Mouse (Mus musculus) cortical plate, adult 2 months (tissue): ENCODE results near the gene Cttnbp2nl. TPM values are rescaled to one million over a fixed set of nuclear protein-coding genes. Genes with fewer than 3 reads are reported as not detected.

Experiments
- H3K27ac ChIP-seq: fragments of 200-500 bp; 2 replicates; pipeline ENCODE4 v1.5.1; 2012; ENCODE audit warnings: low read length, control low read depth, inconsistent platforms; ENCODE audit not compliant: insufficient read depth
- H3K4me1 ChIP-seq: fragments of 200-500 bp; 2 replicates; pipeline ENCODE4 v1.6.1; 2011; ENCODE audit warnings: low read length; ENCODE audit not compliant: control insufficient read depth, insufficient read depth
- H3K4me3 ChIP-seq: fragments of 200-500 bp; 2 replicates; pipeline ENCODE4 v1.5.1; 2011; ENCODE audit warnings: mild to moderate bottlenecking, low read length, control low read depth; ENCODE audit not compliant: insufficient read depth
- CTCF ChIP-seq: fragments of 200-500 bp; IDR thresholded peaks from 2 replicates; pipeline ENCODE4 v1.5.1; 2011; ENCODE audit warnings: mild to moderate bottlenecking, control low read depth, low read length; ENCODE audit not compliant: insufficient read depth; ENCODE audit errors: extremely low read depth
- POLR2A ChIP-seq: fragments of 200-500 bp; IDR thresholded peaks from 2 replicates; pipeline ENCODE4 v1.6.1; 2011; ENCODE audit warnings: mild to moderate bottlenecking, low read length, control low read depth; ENCODE audit not compliant: insufficient read depth; ENCODE audit errors: extremely low read depth
- polyA plus RNA-seq: library from polyadenylated mRNA; depleted of rRNA; stranded (reverse); fragments of >200 nt; gene quantifications from 2 replicates; pipeline ENCODE4 v1.2.3, GENCODE M21; 2012

Cttnbp2nl gene
- polyA plus RNA-seq, 1 experiment: 6.8 TPM

GRCm38 (mm10) chr3:105005011-105005410 is 47.9 kb downstream of the Cttnbp2nl start:
- H3K27ac ChIP-seq: no peak overlapping the region
- no peak for TF ChIP-seq POLR2A
- TF ChIP-seq CTCF: no peak
- H3K4me1 ChIP-seq: peaks cover 3% of the 10 kb centered on the region; the same call in 1 of the 2 replicates
- no peak overlapping the region for H3K4me3 ChIP-seq

GRCm38 (mm10) chr3:105003960-105004463 is 48.9 kb downstream of the Cttnbp2nl start:
- 0 out of 2 replicates have a peak overlapping the region, but pooled peaks have one; percentile 21 for H3K27ac ChIP-seq
- TF ChIP-seq POLR2A: no peak
- TF ChIP-seq CTCF: no peak
- peaks cover 3% of the 10 kb centered on the region; the same call in 1 of the 2 replicates for H3K4me1 ChIP-seq
- no peak overlapping the region for H3K4me3 ChIP-seq

DNA sequence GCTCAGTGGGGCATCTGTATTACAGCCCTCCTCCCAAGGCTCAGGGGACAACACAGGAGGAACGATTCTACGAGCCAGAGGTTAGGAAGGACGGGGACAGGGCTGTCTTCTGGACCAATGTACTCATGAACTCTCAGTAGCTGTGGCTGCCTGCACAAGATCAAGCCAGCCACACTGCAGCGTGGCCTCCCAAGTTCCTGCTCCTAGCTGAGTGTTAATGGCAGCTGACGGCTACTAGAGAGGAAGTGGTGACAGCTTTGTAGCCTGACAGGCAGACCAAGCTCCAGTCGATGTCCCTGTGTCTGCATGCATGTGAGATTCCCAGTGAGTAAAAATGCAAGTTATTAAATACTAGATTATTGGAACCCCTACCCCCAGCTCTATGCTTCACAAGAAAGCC is 51.6 kb downstream of the Cttnbp2nl start:
- Histone ChIP-seq H3K4me3 (no peak overlapping the region), H3K4me1 (peaks cover 3% of the 10 kb centered on the region; the same call in 1 of the 2 replicates), H3K27ac (no peak overlapping the region)
- TF ChIP-seq CTCF: no peak
- TF ChIP-seq POLR2A: no peak

DNA sequence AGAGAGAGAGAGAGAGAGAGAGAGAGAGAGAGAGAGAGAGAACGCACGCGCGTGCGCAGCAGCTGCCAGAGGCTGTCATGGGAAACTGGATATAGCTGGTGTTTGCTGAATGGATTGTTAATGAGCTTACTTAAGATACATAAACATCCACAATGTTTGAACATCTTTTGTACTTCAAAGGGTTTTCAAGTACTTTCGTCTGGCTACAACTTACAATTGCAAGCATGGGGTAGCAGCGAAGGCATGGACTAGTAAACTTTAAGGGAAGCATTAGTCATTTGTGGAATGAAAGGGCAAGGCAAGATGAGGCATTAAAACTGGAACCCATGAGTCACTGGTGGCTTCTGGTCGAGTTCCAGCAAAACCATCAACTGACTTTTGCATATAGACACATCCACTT is 52.4 kb downstream of the Cttnbp2nl start:
- H3K4me1 ChIP-seq: peaks cover 3% of the 10 kb centered on the region; the same call in 1 of the 2 replicates
- no peak for TF ChIP-seq POLR2A
- TF ChIP-seq CTCF: no peak
- no peak overlapping the region for H3K27ac ChIP-seq
- no peak overlapping the region for H3K4me3 ChIP-seq

DNA sequence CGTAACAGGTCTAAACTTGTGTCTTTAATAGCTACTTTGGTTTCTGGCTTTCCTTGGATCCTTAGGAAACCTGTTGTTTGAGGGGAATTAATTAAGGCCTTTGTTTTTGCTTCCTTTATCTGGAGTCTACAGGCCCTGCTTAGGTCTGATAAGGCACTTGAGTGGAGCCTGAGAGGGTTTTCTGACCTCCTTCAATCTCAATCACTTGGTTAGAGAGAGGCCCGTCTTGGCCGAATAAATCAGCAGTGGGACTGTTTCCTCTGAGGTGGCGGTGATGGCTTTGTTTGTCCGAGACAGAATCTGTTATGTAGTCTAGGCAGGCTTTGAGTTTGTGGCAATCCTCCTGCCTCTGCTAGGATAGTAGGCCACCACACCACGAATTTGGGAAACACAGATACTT is 55.4 kb downstream of the Cttnbp2nl start:
- Histone ChIP-seq H3K4me3 (no peak overlapping the region), H3K4me1 (peaks cover 3% of the 10 kb centered on the region; the same call in 1 of the 2 replicates), H3K27ac (no peak overlapping the region)
- TF ChIP-seq CTCF (no peak), POLR2A (no peak)

DNA sequence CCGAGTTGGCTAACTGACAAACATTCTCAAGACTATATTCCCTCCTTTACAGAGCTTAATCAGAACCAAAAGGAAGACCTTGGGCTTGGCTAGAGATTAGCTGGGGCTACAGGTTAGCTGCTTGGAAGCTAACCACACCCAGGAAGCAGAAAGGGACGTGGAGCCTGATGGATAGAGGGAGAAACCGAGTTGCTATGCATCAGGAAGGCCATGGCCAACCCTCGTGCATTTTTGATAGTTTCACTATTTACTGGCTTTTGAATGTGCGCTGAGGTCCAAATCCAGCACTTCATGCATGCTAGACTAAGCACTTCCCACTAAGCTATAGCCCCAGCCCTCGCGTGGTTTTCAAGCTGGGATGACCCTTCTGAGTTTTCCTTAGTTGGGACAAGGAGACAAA is 57.2 kb downstream of the Cttnbp2nl start:
- no peak for TF ChIP-seq CTCF
- no peak for TF ChIP-seq POLR2A
- Histone ChIP-seq H3K4me1 (peaks cover 3% of the 10 kb centered on the region; the same call in 1 of the 2 replicates), H3K27ac (no peak overlapping the region), H3K4me3 (no peak overlapping the region)

- TF ChIP-seq CTCF (no peak), POLR2A (no peak)
- Histone ChIP-seq H3K4me3 (no peak overlapping the region), H3K4me1 (peaks cover 3% of the 10 kb centered on the region; the same call in 1 of the 2 replicates), H3K27ac (peak overlapping the region; percentile 62)
These were observed 58.5 kb downstream of the Cttnbp2nl start for GRCm38 (mm10) chr3:104994415-104994841.

DNA sequence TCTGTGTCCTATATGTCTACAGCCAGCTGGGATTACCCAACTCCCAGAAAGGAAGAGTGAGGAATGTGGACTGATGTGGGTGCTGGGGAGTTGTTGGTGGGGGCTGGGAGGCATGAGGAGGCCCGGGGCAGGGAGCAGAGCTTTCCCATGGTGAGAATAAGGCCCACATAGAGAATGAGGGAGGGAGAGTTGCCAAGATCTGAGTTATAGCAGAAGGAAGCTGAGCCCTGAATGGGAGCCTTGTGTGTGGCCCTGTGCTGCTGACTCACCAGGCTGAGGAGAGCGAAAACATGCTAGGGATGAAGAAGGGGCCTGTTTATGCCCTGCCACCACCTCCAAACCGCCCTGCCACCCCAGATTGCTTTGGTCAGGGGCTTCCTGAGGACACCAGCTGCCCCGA is 59.1 kb downstream of the Cttnbp2nl start:
- TF ChIP-seq CTCF (no peak), POLR2A (no peak)
- Histone ChIP-seq H3K27ac (peak overlapping the region; percentile 62), H3K4me3 (no peak overlapping the region), H3K4me1 (peaks cover 3% of the 10 kb centered on the region; the same call in 1 of the 2 replicates)

DNA sequence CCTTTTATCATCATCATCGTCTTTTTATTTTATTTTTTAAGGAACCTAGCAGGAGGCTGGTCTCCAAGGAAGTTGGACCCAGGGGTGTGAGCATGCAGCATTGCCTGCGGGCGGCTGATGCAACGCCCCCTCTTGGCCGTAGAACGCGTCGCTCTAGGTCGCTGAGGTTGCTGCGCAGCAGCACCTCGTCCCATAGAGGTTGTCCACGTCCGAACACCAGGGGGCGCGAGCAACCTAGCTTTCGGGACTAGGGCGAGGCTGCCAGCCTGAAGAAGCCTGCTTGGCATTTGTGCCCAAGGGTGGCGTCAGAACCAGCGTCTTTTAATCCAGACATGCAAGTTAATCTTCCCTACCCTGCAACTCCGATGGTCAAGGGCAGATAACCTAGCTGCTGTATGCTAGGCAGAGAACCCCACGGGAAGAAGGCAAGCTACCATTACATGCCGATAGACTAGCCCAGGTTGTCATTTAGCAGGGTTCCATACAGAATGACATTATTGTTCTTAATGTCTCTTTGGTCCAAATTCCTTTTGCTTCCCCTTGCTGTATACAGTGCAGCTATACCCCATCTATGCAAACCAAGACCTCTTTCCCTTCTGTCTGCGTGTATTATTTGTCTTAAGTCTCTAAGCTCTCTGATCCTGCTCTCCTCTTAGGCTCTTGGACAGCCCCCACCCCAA is 60.1 kb downstream of the Cttnbp2nl start:
- H3K4me1 ChIP-seq: peaks cover 3% of the 10 kb centered on the region; the same call in 1 of the 2 replicates
- TF ChIP-seq CTCF (peak; percentile 86), POLR2A (no peak)
- H3K4me3 ChIP-seq: peak overlapping the region; percentile 8; the same call in 1 of the 2 replicates
- H3K27ac ChIP-seq: peak overlapping the region; percentile 30; the same call in 1 of the 2 replicates

- no peak overlapping the region for H3K4me3 ChIP-seq
- peaks cover 3% of the 10 kb centered on the region; the same call in 1 of the 2 replicates for H3K4me1 ChIP-seq
- no peak for TF ChIP-seq POLR2A
- TF ChIP-seq CTCF: no peak
- no peak overlapping the region for H3K27ac ChIP-seq
These were observed 61.2 kb downstream of the Cttnbp2nl start for GRCm38 (mm10) chr3:104991703-104992102.
